Mouse (Mus musculus): ENCODE measurements around the gene Faim. TPM values are rescaled to one million over a fixed set of nuclear protein-coding genes. Genes with fewer than 3 reads are reported as not detected.

Faim gene
- 10 to 100 TPM; 27.0 to 36.2 (median 30.2) TPM for total RNA-seq (2022)

GRCm38 (mm10) chr9:98985800-98986475 lies at the start of gene Faim:
Gene Faim, plus strand, starts transcription at chr9:98986373.
- peak; percentile 99 to 100 for DNase-seq (ENCODE audit: low spot score in 2 of 2)

GRCm38 (mm10) chr9:98939290-98939689 lies 46.9 kb upstream of the Faim start:
- DNase-seq (ENCODE audit: low spot score in 2 of 2), result no peak

- no peak for DNase-seq (ENCODE audit: low spot score in 2 of 2)
These were observed 33.8 kb upstream of the Faim start for GRCm38 (mm10) chr9:98952171-98953050.

- no peak for DNase-seq (ENCODE audit: low spot score in 2 of 2)
These were observed 32.9 kb upstream of the Faim start for GRCm38 (mm10) chr9:98953291-98953690.

GRCm38 (mm10) chr9:98953830-98954229 lies 32.3 kb upstream of the Faim start:
- no peak for DNase-seq (ENCODE audit: low spot score in 2 of 2)

- no peak for DNase-seq (ENCODE audit: low spot score in 2 of 2)
These were observed 31.6 kb upstream of the Faim start for GRCm38 (mm10) chr9:98954391-98955102.

GRCm38 (mm10) chr9:98955103-98955715 lies 31.0 kb upstream of the Faim start, which contains the start of gene Foxl2:
Gene Foxl2, plus strand, starts transcription at chr9:98955288.
- DNase-seq (ENCODE audit: low spot score in 2 of 2), result no peak

- no peak for DNase-seq (ENCODE audit: low spot score in 2 of 2)
These were observed 30.4 kb upstream of the Faim start for GRCm38 (mm10) chr9:98955716-98956224.

- no peak for DNase-seq (ENCODE audit: low spot score in 2 of 2)
These were observed 29.4 kb upstream of the Faim start for GRCm38 (mm10) chr9:98956591-98957381.

GRCm38 (mm10) chr9:98957751-98958351 lies 28.3 kb upstream of the Faim start:
- DNase-seq (ENCODE audit: low spot score in 2 of 2), result no peak

GRCm38 (mm10) chr9:98958628-98959027 lies 27.5 kb upstream of the Faim start:
- DNase-seq (ENCODE audit: low spot score in 2 of 2), result no peak

GRCm38 (mm10) chr9:98959851-98960250 lies 26.3 kb upstream of the Faim start:
- no peak for DNase-seq (ENCODE audit: low spot score in 2 of 2)

- DNase-seq (ENCODE audit: low spot score in 2 of 2), result no peak
These were observed 25.8 kb upstream of the Faim start for GRCm38 (mm10) chr9:98960348-98960747.

- no peak for DNase-seq (ENCODE audit: low spot score in 2 of 2)
These were observed 24.3 kb upstream of the Faim start for GRCm38 (mm10) chr9:98961591-98962477.

- DNase-seq (ENCODE audit: low spot score in 2 of 2), result no peak
These were observed 23.6 kb upstream of the Faim start for GRCm38 (mm10) chr9:98962478-98963142.

- DNase-seq (ENCODE audit: low spot score in 2 of 2), result no peak
These were observed 22.5 kb upstream of the Faim start for GRCm38 (mm10) chr9:98963661-98964060.

GRCm38 (mm10) chr9:98965084-98965483 lies 21.1 kb upstream of the Faim start:
- DNase-seq (ENCODE audit: low spot score in 2 of 2), result no peak

- DNase-seq (ENCODE audit: low spot score in 2 of 2), result no peak
These were observed 13.1 kb upstream of the Faim start for GRCm38 (mm10) chr9:98973101-98973521.

All from left cerebral cortex, adult 8-10 months (tissue).